Mouse (Mus musculus) spleen, adult 2 months (tissue): ENCODE data around the gene Slc10a4. TPM values are rescaled to one million over a fixed set of nuclear protein-coding genes. Genes with fewer than 3 reads are reported as not detected.

Experiments
- DNase-seq, 2 experiments: peaks; one replicate each; pipeline versions ENCODE4 v3.0.0 to v3.0.0-alpha.2; 2012 to 2021; ENCODE audit warnings: low spot score in 2 of 2, low read depth in 1 of 2
- H3K27ac ChIP-seq: fragments of 200-500 bp; 2 replicates; pipeline ENCODE4 v1.5.1; 2012; ENCODE audit warnings: low read length, inconsistent platforms; ENCODE audit not compliant: insufficient read depth
- H3K27me3 ChIP-seq: fragments of 200-500 bp; 2 replicates; pipeline ENCODE4 v1.6.1; 2012; ENCODE audit warnings: mild to moderate bottlenecking, moderate library complexity, low read length, inconsistent platforms; ENCODE audit not compliant: control insufficient read depth, insufficient read depth
- H3K36me3 ChIP-seq: fragments of 200-500 bp; 2 replicates; pipeline ENCODE4 v1.6.1; 2012; ENCODE audit warnings: mild to moderate bottlenecking, low read length, inconsistent platforms; ENCODE audit not compliant: control insufficient read depth, insufficient read depth
- H3K4me1 ChIP-seq: fragments of 200-500 bp; 2 replicates; pipeline ENCODE4 v1.6.1; 2011; ENCODE audit warnings: inconsistent platforms; ENCODE audit not compliant: control insufficient read depth, insufficient read depth, insufficient read length
- H3K4me3 ChIP-seq: fragments of 200-500 bp; 2 replicates; pipeline ENCODE4 v1.5.1; 2011; ENCODE audit warnings: mild to moderate bottlenecking, inconsistent platforms; ENCODE audit not compliant: insufficient read depth, insufficient read length; ENCODE audit errors: extremely low read depth
- CTCF ChIP-seq: fragments of 200-500 bp; IDR thresholded peaks from 2 replicates; pipeline ENCODE4 v1.5.1; 2011; ENCODE audit warnings: mild to moderate bottlenecking, inconsistent platforms; ENCODE audit not compliant: insufficient read depth, insufficient read length, insufficient replicate concordance; ENCODE audit errors: extremely low read depth
- POLR2A ChIP-seq: fragments of 200-500 bp; IDR thresholded peaks from 2 replicates; pipeline ENCODE4 v1.6.1; 2011; ENCODE audit warnings: low read depth, low read length, inconsistent platforms
- WGBS: fragments of 180-500 bp; shearing (Covaris S2); methylation state at CpG from one replicate; pipeline ENCODE4 v1.1.7; 2018; 5-methylcytosine and 5-hydroxymethylcytosine counted together
- polyA plus RNA-seq: library from polyadenylated mRNA; depleted of rRNA; stranded (reverse); fragments of >200 nt; gene quantifications from 2 replicates; pipeline ENCODE4 v1.2.3, GENCODE M21; 2012; rRNA removed

The Slc10a4 gene
- polyA plus RNA-seq, 1 experiment = not detected

DNA sequence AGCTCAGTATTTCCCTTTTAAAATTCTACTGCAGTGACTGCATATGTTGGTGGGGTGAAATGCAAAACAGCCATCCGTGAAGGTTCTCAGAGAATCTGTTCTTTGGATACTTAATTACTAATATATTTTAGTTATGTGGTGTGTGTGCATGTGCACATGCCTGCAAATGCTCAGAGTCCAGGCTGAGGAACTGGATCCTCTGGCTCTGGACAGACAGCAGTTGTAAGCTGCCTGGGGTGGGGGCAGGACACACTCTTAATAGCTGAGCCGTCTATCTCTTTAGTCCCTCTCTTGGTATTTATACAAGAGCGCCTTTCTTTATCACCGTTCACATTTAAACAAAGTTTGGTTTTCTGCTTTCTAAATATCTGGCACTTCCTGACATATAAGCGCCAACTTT is 50.3 kb downstream of the Slc10a4 start:
- Histone ChIP-seq H3K27ac (no peak overlapping the region), H3K4me1 (no peaks in the 10 kb centered on the region), H3K27me3 (no peaks in the 10 kb centered on the region), H3K4me3 (no peak overlapping the region), H3K36me3 (peaks cover 52% of the 10 kb centered on the region)
- DNase-seq = no peak
- no peak for TF ChIP-seq POLR2A
- no peak for TF ChIP-seq CTCF
- 96% methylated on average over 5 of the region's 5 CpGs for WGBS

DNA sequence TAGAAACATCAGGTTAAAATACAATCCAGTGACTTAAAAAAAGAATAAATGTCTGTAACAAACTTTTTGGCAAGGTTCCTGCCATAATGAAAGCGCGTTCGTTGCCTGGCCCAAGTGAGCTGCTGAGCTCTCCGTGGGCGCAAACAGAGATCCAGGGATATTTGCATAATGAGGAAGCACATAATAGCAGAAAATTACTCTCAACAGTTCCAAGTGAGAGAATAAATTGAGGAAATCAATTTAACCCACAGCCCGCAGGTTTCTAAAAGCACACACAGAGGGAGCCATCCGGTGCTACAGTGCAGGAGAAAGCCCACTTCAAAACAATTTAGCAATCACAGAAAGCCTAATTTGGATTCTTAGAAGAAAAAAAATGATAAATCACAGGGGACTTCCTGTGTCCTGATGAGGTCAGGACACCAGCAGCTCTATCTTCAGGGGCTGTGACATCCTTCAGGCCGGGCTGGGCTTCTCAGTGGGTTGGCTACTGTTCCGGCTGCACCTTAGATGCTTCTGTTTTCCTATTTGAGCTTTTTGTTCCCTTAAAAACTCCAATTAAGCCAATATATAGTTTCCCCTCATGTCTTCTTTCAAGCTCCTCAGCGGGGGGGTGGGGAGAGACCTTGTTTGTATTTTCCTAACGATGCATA is 54.9 kb downstream of the Slc10a4 start:
- no peaks in the 10 kb centered on the region for H3K27me3 ChIP-seq
- H3K4me1 ChIP-seq = no peaks in the 10 kb centered on the region
- H3K27ac ChIP-seq = no peak overlapping the region
- WGBS = 92% methylated on average over 11 of the region's 11 CpGs
- no peak for TF ChIP-seq POLR2A
- TF ChIP-seq CTCF = no peak
- no peak overlapping the region for H3K4me3 ChIP-seq
- DNase-seq = no peak
- peaks cover 39% of the 10 kb centered on the region for H3K36me3 ChIP-seq

Other genes starting within 250 kb of the Slc10a4 start
- gene Tec, start 138.4 kb upstream of the Slc10a4 start, polyA plus RNA-seq = 12.2 and 12.5 TPM in 2 replicates
- gene Slain2, start 92.6 kb upstream of the Slc10a4 start, polyA plus RNA-seq = 10.8 and 11.1 TPM in 2 replicates
- not detected in 2 replicates for gene Gm10135, start 32.2 kb upstream of the Slc10a4 start, polyA plus RNA-seq
- 72.3 and 96.7 TPM in 2 replicates for gene Fryl, start 249.7 kb downstream of the Slc10a4 start, polyA plus RNA-seq